Mouse (Mus musculus): ENCODE data around the gene Tnrc18. TPM values are rescaled to one million over a fixed set of nuclear protein-coding genes. Genes with fewer than 3 reads are reported as not detected.

The Tnrc18 gene
- polyA plus RNA-seq, 1 experiment from 2014 or later = 41.1 TPM

GRCm38 (mm10) chr5:142801977-142802376, 15.5 kb downstream of the Tnrc18 start:
- Histone ChIP-seq H3K4me2 (replicated peaks; ENCODE audit: low read depth, low read length) (no peak overlapping the region), H3K9me3 (ENCODE audit: control insufficient read depth, low read length) (no peaks in the 10 kb centered on the region), H3K27me3 (ENCODE audit: control insufficient read depth, insufficient read depth, low read length) (no peaks in the 10 kb centered on the region), H3K27ac (ENCODE audit: low read depth, low read length) (no peak overlapping the region), H3K4me1 (ENCODE audit: control insufficient read depth, insufficient read depth, low read length) (peaks cover 19% of the 10 kb centered on the region), H3K36me3 (ENCODE audit: control insufficient read depth, insufficient read depth, low read length) (peaks cover 3% of the 10 kb centered on the region), H3K4me3 (ENCODE audit: low read length) (no peak overlapping the region), H3K9ac (ENCODE audit: low read depth, low read length) (no peak overlapping the region)
- 87% methylated on average over 2 of the region's 2 CpGs for WGBS
- no peak for ATAC-seq (ENCODE audit: low FRiP score, low TSS enrichment)

GRCm38 (mm10) chr5:142800656-142801055, 16.8 kb downstream of the Tnrc18 start:
- WGBS = 44% methylated on average over 6 of the region's 6 CpGs
- H3K4me3 ChIP-seq (ENCODE audit: low read length) = no peak overlapping the region
- H3K27ac ChIP-seq (ENCODE audit: low read depth, low read length) = no peak overlapping the region
- peaks cover 19% of the 10 kb centered on the region for H3K4me1 ChIP-seq (ENCODE audit: control insufficient read depth, insufficient read depth, low read length)
- no peak overlapping the region for H3K4me2 ChIP-seq (replicated peaks; ENCODE audit: low read depth, low read length)
- H3K9ac ChIP-seq (ENCODE audit: low read depth, low read length) = no peak overlapping the region
- no peaks in the 10 kb centered on the region; the same call in none of the 2 replicates for H3K36me3 ChIP-seq (ENCODE audit: control insufficient read depth, insufficient read depth, low read length)
- no peaks in the 10 kb centered on the region for H3K9me3 ChIP-seq (ENCODE audit: control insufficient read depth, low read length)
- ATAC-seq (ENCODE audit: low FRiP score, low TSS enrichment) = no peak
- no peaks in the 10 kb centered on the region for H3K27me3 ChIP-seq (ENCODE audit: control insufficient read depth, insufficient read depth, low read length)

GRCm38 (mm10) chr5:142800198-142800597, 17.3 kb downstream of the Tnrc18 start:
- Histone ChIP-seq H3K4me2 (replicated peaks; ENCODE audit: low read depth, low read length) (no peak overlapping the region), H3K9me3 (ENCODE audit: control insufficient read depth, low read length) (no peaks in the 10 kb centered on the region), H3K4me3 (ENCODE audit: low read length) (no peak overlapping the region), H3K9ac (ENCODE audit: low read depth, low read length) (no peak overlapping the region), H3K27me3 (ENCODE audit: control insufficient read depth, insufficient read depth, low read length) (no peaks in the 10 kb centered on the region), H3K27ac (ENCODE audit: low read depth, low read length) (no peak overlapping the region), H3K4me1 (ENCODE audit: control insufficient read depth, insufficient read depth, low read length) (peaks cover 19% of the 10 kb centered on the region), H3K36me3 (ENCODE audit: control insufficient read depth, insufficient read depth, low read length) (no peaks in the 10 kb centered on the region; the same call in none of the 2 replicates)
- ATAC-seq (ENCODE audit: low FRiP score, low TSS enrichment) = no peak
- 35% methylated on average over 8 of the region's 8 CpGs for WGBS

GRCm38 (mm10) chr5:142799259-142799658, 18.2 kb downstream of the Tnrc18 start:
- Histone ChIP-seq H3K27ac (ENCODE audit: low read depth, low read length) (no peak overlapping the region), H3K36me3 (ENCODE audit: control insufficient read depth, insufficient read depth, low read length) (peaks cover 5% of the 10 kb centered on the region), H3K4me3 (ENCODE audit: low read length) (no peak overlapping the region), H3K27me3 (ENCODE audit: control insufficient read depth, insufficient read depth, low read length) (no peaks in the 10 kb centered on the region), H3K4me2 (replicated peaks; ENCODE audit: low read depth, low read length) (no peak overlapping the region), H3K4me1 (ENCODE audit: control insufficient read depth, insufficient read depth, low read length) (peaks cover 15% of the 10 kb centered on the region), H3K9me3 (ENCODE audit: control insufficient read depth, low read length) (no peaks in the 10 kb centered on the region), H3K9ac (ENCODE audit: low read depth, low read length) (no peak overlapping the region)
- 59% methylated on average over 4 of the region's 4 CpGs for WGBS
- ATAC-seq (ENCODE audit: low FRiP score, low TSS enrichment) = no peak

- 90% methylated on average over 12 of the region's 12 CpGs for WGBS
- H3K9ac ChIP-seq (ENCODE audit: low read depth, low read length) = no peak overlapping the region
- no peaks in the 10 kb centered on the region for H3K9me3 ChIP-seq (ENCODE audit: control insufficient read depth, low read length)
- H3K4me1 ChIP-seq (ENCODE audit: control insufficient read depth, insufficient read depth, low read length) = peaks cover 14% of the 10 kb centered on the region
- H3K27ac ChIP-seq (ENCODE audit: low read depth, low read length) = no peak overlapping the region
- no peak for ATAC-seq (ENCODE audit: low FRiP score, low TSS enrichment)
- peaks cover 5% of the 10 kb centered on the region for H3K36me3 ChIP-seq (ENCODE audit: control insufficient read depth, insufficient read depth, low read length)
- no peak overlapping the region for H3K4me3 ChIP-seq (ENCODE audit: low read length)
- H3K27me3 ChIP-seq (ENCODE audit: control insufficient read depth, insufficient read depth, low read length) = no peaks in the 10 kb centered on the region
- no peak overlapping the region for H3K4me2 ChIP-seq (replicated peaks; ENCODE audit: low read depth, low read length)
Measured at GRCm38 (mm10) chr5:142798190-142798589, 19.3 kb downstream of the Tnrc18 start.

- Histone ChIP-seq H3K36me3 (ENCODE audit: control insufficient read depth, insufficient read depth, low read length) (peaks cover 7% of the 10 kb centered on the region), H3K27ac (ENCODE audit: low read depth, low read length) (no peak overlapping the region), H3K27me3 (ENCODE audit: control insufficient read depth, insufficient read depth, low read length) (no peaks in the 10 kb centered on the region), H3K9ac (ENCODE audit: low read depth, low read length) (no peak overlapping the region), H3K4me3 (ENCODE audit: low read length) (no peak overlapping the region), H3K4me2 (replicated peaks; ENCODE audit: low read depth, low read length) (no peak overlapping the region), H3K9me3 (ENCODE audit: control insufficient read depth, low read length) (no peaks in the 10 kb centered on the region), H3K4me1 (ENCODE audit: control insufficient read depth, insufficient read depth, low read length) (peaks cover 9% of the 10 kb centered on the region; the same call in 1 of the 2 replicates)
- WGBS = 67% methylated on average over 13 of the region's 13 CpGs
- ATAC-seq (ENCODE audit: low FRiP score, low TSS enrichment) = no peak
Measured at GRCm38 (mm10) chr5:142797620-142798019, 19.8 kb downstream of the Tnrc18 start.

- ATAC-seq (ENCODE audit: low FRiP score, low TSS enrichment) = no peak
- no peaks in the 10 kb centered on the region for H3K9me3 ChIP-seq (ENCODE audit: control insufficient read depth, low read length)
Measured at GRCm38 (mm10) chr5:142796921-142797320, 20.5 kb downstream of the Tnrc18 start.

GRCm38 (mm10) chr5:142794582-142794981, 22.9 kb downstream of the Tnrc18 start:
- no peak for ATAC-seq (ENCODE audit: low FRiP score, low TSS enrichment)

More at GRCm38 (mm10) chr5:142796921-142797320, 20.5 kb downstream of the Tnrc18 start:
- Histone ChIP-seq H3K9ac (ENCODE audit: low read depth, low read length) (no peak overlapping the region), H3K4me3 (ENCODE audit: low read length) (no peak overlapping the region), H3K36me3 (ENCODE audit: control insufficient read depth, insufficient read depth, low read length) (peaks cover 8% of the 10 kb centered on the region), H3K4me1 (ENCODE audit: control insufficient read depth, insufficient read depth, low read length) (peaks cover 9% of the 10 kb centered on the region; the same call in 1 of the 2 replicates), H3K27ac (ENCODE audit: low read depth, low read length) (no peak overlapping the region), H3K4me2 (replicated peaks; ENCODE audit: low read depth, low read length) (no peak overlapping the region), H3K27me3 (ENCODE audit: control insufficient read depth, insufficient read depth, low read length) (no peaks in the 10 kb centered on the region)
- WGBS = 93% methylated on average over 4 of the region's 4 CpGs

GRCm38 (mm10) chr5:142794161-142794560, 23.3 kb downstream of the Tnrc18 start:
- Histone ChIP-seq H3K36me3 (ENCODE audit: control insufficient read depth, insufficient read depth, low read length) (peaks cover 16% of the 10 kb centered on the region), H3K27ac (ENCODE audit: low read depth, low read length) (no peak overlapping the region), H3K4me1 (ENCODE audit: control insufficient read depth, insufficient read depth, low read length) (0 out of 2 replicates have a peak, but pooled peaks cover 2% of the 10 kb centered on the region), H3K4me2 (replicated peaks; ENCODE audit: low read depth, low read length) (no peak overlapping the region), H3K4me3 (ENCODE audit: low read length) (no peak overlapping the region), H3K9me3 (ENCODE audit: control insufficient read depth, low read length) (no peaks in the 10 kb centered on the region), H3K27me3 (ENCODE audit: control insufficient read depth, insufficient read depth, low read length) (no peaks in the 10 kb centered on the region), H3K9ac (ENCODE audit: low read depth, low read length) (no peak overlapping the region)
- no peak for ATAC-seq (ENCODE audit: low FRiP score, low TSS enrichment)
- 83% methylated on average over 2 of the region's 2 CpGs for WGBS

More at GRCm38 (mm10) chr5:142794582-142794981, 22.9 kb downstream of the Tnrc18 start:
- H3K4me3 ChIP-seq (ENCODE audit: low read length) = no peak overlapping the region
- 0 out of 2 replicates have a peak, but pooled peaks cover 2% of the 10 kb centered on the region for H3K4me1 ChIP-seq (ENCODE audit: control insufficient read depth, insufficient read depth, low read length)
- 87% methylated on average over 13 of the region's 13 CpGs for WGBS
- H3K9ac ChIP-seq (ENCODE audit: low read depth, low read length) = no peak overlapping the region
- peaks cover 12% of the 10 kb centered on the region; the same call in 1 of the 2 replicates for H3K36me3 ChIP-seq (ENCODE audit: control insufficient read depth, insufficient read depth, low read length)
- H3K27me3 ChIP-seq (ENCODE audit: control insufficient read depth, insufficient read depth, low read length) = no peaks in the 10 kb centered on the region
- H3K27ac ChIP-seq (ENCODE audit: low read depth, low read length) = no peak overlapping the region
- H3K4me2 ChIP-seq (replicated peaks; ENCODE audit: low read depth, low read length) = no peak overlapping the region
- H3K9me3 ChIP-seq (ENCODE audit: control insufficient read depth, low read length) = no peaks in the 10 kb centered on the region

All from kidney, embryonic 14.5 days (tissue).